Mouse (Mus musculus) spleen, adult 18-20 months (tissue): ENCODE results near the gene Slc32a1.
A peak's percentile ranks its signal among the peaks of the same experiment; 100 is the strongest.

Source experiments
- DNase-seq, 2 experiments: peaks; one replicate each; pipeline ENCODE4 v3.0.0; 2022; ENCODE audit warnings: mixed read lengths in 2 of 2

The Slc32a1 gene

GRCm38 (mm10) chr2:158612671-158613250, 2.2 kb downstream of the Slc32a1 start:
- DNase-seq = peak in 1 of 2 experiments; percentile 17

DNA sequence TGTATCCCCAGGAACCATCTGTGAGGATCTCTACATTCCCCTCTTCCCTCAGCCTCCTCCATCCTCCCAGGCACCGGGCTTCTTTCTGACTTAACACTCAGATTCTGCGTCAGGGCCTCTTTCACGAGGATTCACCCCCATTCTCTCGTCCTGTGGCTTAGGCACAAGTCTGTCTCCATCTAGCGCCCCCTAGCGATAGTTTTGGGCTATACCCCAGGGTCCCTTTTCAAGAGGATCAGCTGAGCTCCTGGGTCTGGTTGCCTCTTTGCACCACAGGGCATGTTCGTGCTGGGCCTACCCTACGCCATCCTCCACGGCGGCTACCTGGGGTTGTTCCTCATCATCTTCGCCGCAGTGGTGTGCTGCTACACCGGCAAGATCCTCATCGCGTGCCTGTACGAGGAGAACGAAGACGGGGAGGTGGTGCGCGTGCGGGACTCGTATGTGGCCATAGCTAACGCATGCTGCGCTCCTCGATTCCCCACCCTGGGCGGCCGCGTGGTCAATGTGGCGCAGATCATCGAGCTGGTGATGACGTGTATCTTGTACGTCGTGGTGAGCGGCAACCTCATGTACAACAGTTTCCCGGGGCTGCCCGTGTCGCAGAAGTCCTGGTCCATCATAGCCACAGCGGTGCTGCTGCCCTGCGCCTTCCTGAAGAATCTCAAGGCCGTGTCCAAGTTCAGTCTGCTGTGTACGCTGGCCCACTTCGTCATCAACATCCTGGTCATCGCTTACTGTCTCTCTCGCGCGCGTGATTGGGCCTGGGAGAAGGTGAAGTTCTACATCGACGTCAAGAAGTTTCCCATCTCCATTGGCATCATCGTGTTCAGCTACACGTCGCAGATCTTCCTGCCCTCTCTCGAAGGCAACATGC, 3.2 kb downstream of the Slc32a1 start:
- DNase-seq = peak; percentile 41 to 61

DNA sequence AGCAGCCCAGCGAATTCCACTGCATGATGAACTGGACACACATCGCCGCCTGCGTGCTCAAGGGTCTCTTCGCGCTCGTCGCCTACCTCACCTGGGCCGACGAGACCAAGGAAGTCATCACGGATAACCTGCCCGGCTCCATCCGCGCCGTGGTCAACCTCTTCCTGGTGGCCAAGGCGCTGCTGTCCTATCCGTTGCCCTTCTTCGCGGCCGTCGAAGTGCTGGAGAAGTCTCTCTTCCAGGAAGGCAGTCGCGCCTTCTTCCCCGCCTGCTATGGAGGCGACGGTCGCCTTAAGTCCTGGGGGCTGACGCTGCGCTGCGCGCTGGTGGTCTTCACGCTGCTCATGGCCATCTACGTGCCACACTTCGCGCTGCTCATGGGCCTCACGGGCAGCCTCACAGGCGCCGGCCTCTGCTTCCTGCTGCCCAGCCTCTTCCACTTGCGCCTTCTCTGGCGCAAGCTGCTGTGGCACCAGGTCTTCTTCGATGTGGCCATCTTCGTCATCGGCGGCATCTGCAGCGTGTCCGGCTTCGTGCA, 3.9 kb downstream of the Slc32a1 start:
- DNase-seq = no peak

DNA sequence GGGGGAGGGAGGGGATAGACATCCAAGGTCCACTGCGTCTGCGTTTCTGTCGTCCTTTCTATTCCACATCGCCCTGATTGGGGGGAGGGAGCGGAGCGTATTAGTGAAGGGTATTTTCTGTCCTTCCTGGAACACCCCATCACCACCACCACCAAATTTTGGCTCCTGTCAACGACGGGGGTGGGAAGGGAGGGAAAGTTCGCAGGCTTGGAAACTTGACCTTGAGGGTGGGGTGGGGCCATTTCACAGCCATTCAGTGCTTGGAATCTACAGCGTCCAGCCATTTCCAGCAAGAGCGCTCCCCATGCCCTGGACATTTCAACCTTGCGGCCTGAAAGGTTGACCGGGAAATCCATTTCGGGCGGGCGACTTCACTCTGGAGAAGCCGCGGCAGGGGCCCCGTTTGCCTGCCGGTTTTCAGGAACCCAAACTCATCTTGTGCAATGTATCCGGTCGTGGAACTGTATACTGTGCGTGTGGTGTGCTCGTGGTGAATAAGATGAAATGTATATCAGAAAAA, 4.7 kb downstream of the Slc32a1 start:
- no peak for DNase-seq

DNA sequence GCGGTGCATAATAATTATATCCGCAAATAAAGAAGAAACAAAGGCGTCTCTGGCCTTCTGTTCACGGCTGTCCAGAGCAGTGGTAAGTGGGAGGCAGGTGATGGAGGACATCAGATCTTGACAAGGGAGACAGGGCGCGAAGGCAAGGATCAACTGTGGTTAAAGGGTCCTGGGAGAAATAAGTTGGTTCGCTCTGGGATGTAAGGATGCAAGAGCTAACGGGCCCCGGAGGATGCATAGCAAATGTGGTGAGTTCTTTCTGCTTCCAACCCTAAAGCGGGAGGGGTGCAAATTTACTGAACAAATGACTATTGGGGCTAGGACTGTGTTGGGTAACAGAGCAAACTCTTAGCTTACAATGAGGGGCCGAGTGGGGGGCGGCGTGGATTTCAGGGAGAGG, 5.1 kb downstream of the Slc32a1 start:
- no peak for DNase-seq

DNA sequence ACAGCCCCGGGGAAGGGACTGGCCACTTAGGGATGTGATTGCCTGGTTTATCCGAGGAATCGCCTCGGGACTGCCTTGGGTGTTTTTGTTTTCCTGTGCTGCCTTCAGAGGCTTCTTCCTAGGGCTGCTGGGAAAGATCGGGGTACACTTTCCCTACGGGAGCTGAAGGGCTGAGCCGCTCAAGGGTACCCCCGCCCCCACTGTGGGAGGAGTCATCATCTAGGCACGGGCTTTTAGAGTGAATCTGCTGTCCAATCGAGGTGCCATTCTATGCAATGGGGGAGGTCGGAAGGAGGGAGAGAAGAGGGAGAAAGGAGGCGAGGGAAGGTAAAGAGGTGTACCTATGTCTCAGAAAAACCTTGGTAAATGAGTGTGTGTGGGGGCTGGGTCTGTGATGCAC, 5.7 kb downstream of the Slc32a1 start:
- DNase-seq = no peak

DNA sequence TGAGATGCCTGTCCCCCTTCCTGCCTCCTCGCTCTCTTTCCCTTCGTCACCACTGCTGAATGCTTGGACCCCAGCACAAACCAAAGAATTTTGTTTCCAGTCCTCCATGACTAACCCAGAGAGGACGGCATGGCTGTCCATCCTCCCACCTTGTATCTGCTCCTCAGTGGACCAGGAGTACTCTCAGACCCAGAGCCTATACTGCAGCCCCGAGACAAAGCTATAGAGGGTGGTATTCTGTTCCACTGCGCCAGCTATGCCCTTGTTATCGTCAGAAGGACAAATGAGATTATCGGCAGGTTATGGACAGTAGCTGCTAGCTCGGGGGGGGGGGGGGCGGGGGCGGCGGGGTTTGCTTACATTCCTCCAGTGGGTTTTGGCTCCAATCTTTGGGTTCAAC, 6.2 kb downstream of the Slc32a1 start:
- DNase-seq = no peak

DNA sequence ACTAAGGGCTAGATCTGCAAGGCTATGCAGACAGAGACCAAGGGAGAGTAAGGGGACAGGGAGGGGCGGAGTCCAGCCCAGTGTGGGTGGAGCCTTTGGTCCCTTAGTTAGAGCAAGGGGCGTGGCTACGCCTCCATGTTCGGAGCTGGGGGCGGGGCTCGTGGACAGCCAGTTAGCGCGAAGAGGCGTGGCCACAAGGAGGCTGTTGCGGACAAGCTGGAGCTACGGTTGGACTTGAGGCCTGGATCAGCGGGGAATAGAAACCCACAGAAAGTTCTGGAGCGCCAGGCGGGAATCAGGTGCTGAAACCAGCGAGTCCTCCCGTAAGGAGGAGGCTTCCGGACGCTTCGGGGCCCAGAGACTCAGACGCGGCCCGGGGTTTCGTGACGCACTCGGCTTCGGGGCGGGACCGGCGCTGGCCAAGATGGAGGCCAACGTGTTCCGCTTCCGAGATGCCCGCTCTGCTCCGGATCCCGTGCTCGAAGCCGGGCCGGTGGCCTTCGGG, 14.2 kb downstream of the Slc32a1 start, which contains the start of gene Actr5:
Actr5 (plus strand) TSS at position 171 of the 505 bp plus-strand sequence.
- peak; percentile 85 to 94 for DNase-seq

GRCm38 (mm10) chr2:158625231-158625630, 14.7 kb downstream of the Slc32a1 start:
- no peak for DNase-seq

- no peak for DNase-seq
These were observed 15.1 kb downstream of the Slc32a1 start for GRCm38 (mm10) chr2:158625697-158626096.

- no peak for DNase-seq
These were observed 18.3 kb downstream of the Slc32a1 start for GRCm38 (mm10) chr2:158628858-158629257.

DNA sequence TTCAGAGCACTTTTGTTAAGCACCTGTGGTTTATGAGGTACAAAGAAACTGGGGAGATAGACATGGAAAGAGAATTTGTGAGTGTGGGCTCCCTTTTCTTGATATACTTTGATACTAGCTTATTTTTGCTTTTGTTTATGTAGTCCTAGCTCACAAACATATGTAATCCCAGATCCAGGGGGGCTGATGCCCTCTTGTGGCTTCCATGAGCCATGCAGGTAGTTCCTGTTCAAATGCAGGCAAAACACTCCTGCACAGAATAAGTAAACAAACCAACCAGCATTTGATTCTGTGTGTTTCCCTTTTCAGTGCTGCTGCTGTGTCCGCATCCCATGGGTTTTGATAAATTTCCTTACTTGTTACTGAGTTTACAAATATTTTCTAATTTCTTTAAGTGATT, 18.8 kb downstream of the Slc32a1 start:
- DNase-seq = no peak

DNA sequence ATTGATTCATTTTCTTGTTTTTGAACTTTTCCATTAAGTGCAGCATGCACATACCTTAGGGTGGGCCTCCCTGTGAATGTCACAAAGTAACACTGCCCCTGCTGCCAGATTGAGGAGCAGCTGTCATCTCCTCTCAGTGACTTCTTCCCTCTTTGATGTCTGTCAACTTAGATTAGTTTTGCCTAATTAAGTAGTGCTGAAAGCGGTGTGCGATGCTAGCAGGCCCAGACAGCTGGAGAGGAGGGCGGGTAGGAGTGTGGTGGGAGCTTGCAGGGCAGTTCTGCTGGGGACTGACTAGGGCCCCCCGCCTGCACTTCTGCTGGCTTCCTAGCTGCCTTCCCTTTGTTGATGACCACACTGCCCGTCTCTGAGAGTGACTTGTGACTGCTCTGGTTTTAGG, 21.3 kb downstream of the Slc32a1 start:
- no peak for DNase-seq

DNA sequence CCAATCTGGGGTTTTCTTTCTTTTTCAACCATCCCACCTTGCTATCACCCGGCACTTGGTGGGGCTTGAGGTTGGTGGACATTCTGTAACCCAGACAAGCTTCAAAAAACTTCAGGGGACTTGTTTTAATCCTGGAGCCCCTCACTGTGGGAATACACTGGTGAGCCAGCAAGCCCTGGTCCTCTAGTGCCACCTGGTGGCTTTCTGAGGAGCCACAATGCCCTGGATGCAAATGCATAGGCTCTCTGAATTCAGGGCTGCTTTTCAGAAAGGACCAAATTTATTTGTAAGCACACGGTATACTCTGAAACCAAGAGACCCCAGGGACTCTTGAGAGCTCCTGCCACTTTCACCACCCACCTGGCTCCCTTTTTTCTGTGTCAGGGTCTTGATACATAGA, 31.3 kb downstream of the Slc32a1 start:
- DNase-seq = peak; percentile 35 to 69

GRCm38 (mm10) chr2:158642587-158642986, 32.0 kb downstream of the Slc32a1 start:
- DNase-seq = no peak

- no peak for DNase-seq
These were observed 33.2 kb downstream of the Slc32a1 start for GRCm38 (mm10) chr2:158643791-158644190.

- DNase-seq = no peak
These were observed 40.8 kb downstream of the Slc32a1 start for GRCm38 (mm10) chr2:158651159-158651908.

DNA sequence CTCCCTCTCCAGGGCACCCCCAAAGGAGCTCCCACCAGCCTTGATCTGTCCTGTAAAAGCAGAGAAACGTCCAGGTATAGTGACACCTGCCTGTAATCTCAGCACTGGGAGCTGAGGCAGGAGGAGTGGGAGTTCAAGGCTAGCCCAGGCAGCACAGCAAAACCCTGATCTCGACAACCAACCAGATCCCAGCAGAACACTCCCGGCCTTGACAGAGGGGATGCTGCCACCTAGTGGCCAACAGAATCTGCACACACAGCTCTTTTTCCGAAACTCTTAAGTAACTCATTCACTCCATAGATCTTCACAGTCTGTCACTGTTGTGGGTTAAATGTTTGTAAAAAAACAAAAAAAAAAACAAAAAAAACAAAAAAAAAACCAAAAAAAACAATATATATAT, 42.4 kb downstream of the Slc32a1 start:
- peak; percentile 54 to 79 for DNase-seq

- no peak for DNase-seq
These were observed 44.1 kb downstream of the Slc32a1 start for GRCm38 (mm10) chr2:158654717-158655116.

GRCm38 (mm10) chr2:158655806-158656205, 45.2 kb downstream of the Slc32a1 start:
- no peak for DNase-seq

DNA sequence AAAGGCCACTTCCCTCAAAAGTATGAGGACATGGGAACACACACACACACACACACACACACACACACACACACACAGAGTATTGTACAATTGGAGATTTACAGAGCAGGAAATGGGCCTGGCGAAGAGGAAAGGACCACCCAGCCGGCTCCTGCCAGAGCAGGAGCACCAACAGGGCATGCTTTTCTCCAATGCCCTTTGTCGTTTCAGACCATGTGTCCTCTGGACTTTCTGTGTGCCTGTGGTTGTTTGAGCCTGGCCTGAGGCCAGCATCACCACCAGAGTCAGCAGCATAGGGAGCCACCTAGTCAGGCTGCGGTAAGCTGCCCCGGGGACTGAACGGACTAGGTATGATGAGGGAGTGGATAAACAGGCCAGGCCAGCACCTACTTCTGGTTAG, 48.3 kb downstream of the Slc32a1 start:
- DNase-seq = no peak

DNA sequence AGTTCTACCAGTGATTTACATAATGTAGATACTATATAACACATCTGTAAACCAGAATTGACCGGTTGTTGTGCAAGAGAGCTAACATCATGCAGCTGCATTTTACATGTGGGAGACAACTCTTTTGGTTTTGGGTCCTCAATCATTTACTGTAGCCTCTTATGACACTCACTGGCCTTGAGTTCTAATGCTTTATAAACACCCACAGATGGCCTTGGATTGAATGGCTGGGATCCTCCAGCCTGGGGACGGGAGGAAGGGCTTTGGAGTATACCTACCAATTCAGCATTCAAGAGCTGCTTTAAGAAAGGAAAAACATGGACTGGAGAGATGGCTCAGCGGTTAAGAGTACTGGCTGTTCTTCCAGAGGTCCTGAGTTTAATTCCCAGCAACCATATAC, 48.8 kb downstream of the Slc32a1 start:
- no peak for DNase-seq

DNA sequence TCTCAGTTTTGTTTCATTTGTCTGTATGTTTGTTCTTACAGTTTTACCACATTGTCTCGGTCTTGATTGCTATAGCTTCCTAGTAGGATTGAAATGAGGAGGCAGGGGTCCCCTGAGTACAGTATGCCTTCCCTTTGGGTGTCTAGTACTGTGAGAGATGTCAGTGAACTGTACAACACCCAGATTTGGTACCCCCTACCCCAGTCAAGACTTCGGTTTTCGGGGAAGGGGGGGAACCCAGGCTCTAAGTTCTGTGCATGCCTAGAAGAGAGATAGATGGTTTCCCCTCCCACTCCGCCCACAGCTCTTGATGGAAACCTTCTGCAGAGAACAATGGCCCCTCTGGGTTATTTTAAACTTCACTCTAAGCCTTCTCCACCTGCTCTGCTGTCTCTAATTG, 54.5 kb downstream of the Slc32a1 start, which contains the start of gene Ppp1r16b:
Ppp1r16b (plus strand) TSS at position 301 of the 400 bp plus-strand sequence.
- no peak for DNase-seq
